Mouse (Mus musculus): ENCODE measurements around the gene Osbpl3.

GRCm38 (mm10) chr6:50398324-50398723 lies 57.7 kb downstream of the Osbpl3 start:
- TF ChIP-seq CTCF (IDR thresholded peaks at IDR 0.05; ENCODE audit: low read depth, low read length) (no peak), POLR2A (IDR thresholded peaks at IDR 0.05; ENCODE audit: insufficient read depth, low read length) (no peak)

Data from ES-Bruce4 (cell line).